In the genomic region with DNA sequence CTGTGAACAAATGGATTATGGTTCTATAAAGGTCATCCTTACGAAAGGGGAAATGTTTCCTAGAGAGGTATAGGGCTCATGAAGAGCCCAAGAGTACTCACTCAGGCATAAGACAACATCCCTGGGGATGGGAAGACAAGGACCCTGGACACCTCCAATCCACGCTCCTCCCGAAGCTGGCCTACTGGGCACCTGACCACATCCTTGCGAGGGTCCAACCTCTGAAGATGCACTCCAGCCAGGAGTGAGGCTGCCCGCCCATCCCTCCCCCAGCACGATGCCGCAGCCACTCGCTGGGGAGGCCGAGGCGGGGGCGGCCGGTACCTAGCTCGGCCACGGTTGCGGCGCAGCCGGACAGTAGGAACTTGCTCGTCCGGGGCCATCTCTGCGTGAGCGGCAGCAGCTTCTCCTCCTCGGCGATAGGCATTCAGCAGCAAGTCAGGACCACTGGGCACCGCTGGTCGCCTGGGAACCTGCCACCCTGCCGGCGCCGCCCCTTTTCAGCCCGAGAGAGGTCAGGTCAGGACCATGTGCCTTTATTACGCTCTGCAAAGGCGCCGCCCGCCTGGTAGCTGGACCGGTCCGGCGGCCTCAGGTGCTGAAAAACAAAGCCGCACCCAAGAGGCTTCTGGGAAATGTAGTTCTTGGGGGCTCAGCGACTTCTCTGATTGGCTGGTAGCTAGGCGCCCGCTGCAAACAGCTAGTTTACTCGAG, we compare ENCODE assay signal across 8 mouse cellular contexts. TPM values are rescaled to one million over a fixed set of nuclear protein-coding genes. Genes with fewer than 3 reads are reported as not detected.
A peak's percentile ranks its signal among the peaks of the same experiment; 100 is the strongest.
DNase-seq lines count a peak whose midpoint lies in the region; ATAC-seq and TF ChIP-seq lines count a peak whose summit lies in the region.

TSS of gene Slc25a27 (minus strand) at position 639 of the 714 bp plus-strand sequence.

- TF ChIP-seq RAD21 in CH12.LX (IDR thresholded peaks at IDR 0.05; ENCODE audit: low read depth, low read length): no peak

- H3K27me3 ChIP-seq in CH12.LX (replicated peaks): no peaks in the 10 kb centered on the region
- no peaks in the 10 kb centered on the region for H3K27me3 ChIP-seq in forebrain, embryonic 12.5 days
- no peaks in the 10 kb centered on the region for H3K27me3 ChIP-seq in heart, postnatal 0 days (ENCODE audit: control insufficient read depth, insufficient read depth, low read length)
- no peaks in the 10 kb centered on the region for H3K27me3 ChIP-seq in liver, embryonic 14.5 days (ENCODE audit: control insufficient read depth, insufficient read depth, low read length)
- no peaks in the 10 kb centered on the region for H3K27me3 ChIP-seq in stomach, embryonic 15.5 days (replicated peaks)

- TF ChIP-seq POLR2A in CH12.LX (IDR thresholded peaks at IDR 0.05; ENCODE audit: low read depth, low read length): no peak

- no peaks in the 10 kb centered on the region for H3K79me2 ChIP-seq in CH12.LX (replicated peaks; ENCODE audit: control insufficient read depth, extremely low read depth, insufficient read depth, poor library complexity, severe bottlenecking)

- no peak for TF ChIP-seq CTCF in CH12.LX (conservative IDR thresholded peaks at IDR 0.05 in 1 of 2, IDR thresholded peaks at IDR 0.05 in 1 of 2; ENCODE audit: low read depth in 2 of 2, low read length in 2 of 2)
- TF ChIP-seq CTCF in heart, postnatal 0 days (IDR thresholded peaks at IDR 0.05; ENCODE audit: low read depth): no peak
- TF ChIP-seq CTCF in liver, embryonic 14.5 days (IDR thresholded peaks at IDR 0.05; ENCODE audit: low read depth): no peak

- peaks cover 21% of the 10 kb centered on the region for H3K9me3 ChIP-seq in CH12.LX (replicated peaks; ENCODE audit: low read length)
- no peaks in the 10 kb centered on the region for H3K9me3 ChIP-seq in forebrain, embryonic 12.5 days
- no peaks in the 10 kb centered on the region for H3K9me3 ChIP-seq in heart, postnatal 0 days (replicated peaks; ENCODE audit: control insufficient read depth, low read length)
- H3K9me3 ChIP-seq in liver, embryonic 14.5 days (ENCODE audit: control insufficient read depth, low read length): no peaks in the 10 kb centered on the region
- no peaks in the 10 kb centered on the region for H3K9me3 ChIP-seq in stomach, embryonic 15.5 days

- H3K36me3 ChIP-seq in CH12.LX (replicated peaks in 1 of 2; ENCODE audit: control insufficient read depth in 1 of 2, insufficient read depth in 1 of 2, low read length in 1 of 2): no peaks in the 10 kb centered on the region
- peaks cover 15% of the 10 kb centered on the region for H3K36me3 ChIP-seq in forebrain, embryonic 12.5 days (replicated peaks)
- no peaks in the 10 kb centered on the region for H3K36me3 ChIP-seq in heart, postnatal 0 days (replicated peaks; ENCODE audit: control insufficient read depth, insufficient read depth, low read length)
- no peaks in the 10 kb centered on the region for H3K36me3 ChIP-seq in liver, embryonic 14.5 days (replicated peaks; ENCODE audit: control insufficient read depth, insufficient read depth, low read depth)
- no peaks in the 10 kb centered on the region for H3K36me3 ChIP-seq in stomach, embryonic 15.5 days

- dilution Hi-C loops in CH12.LX (cut with MboI; ENCODE audit: extremely low pct_ligation_motif_present, extremely low pct_unique_long_range_greater_than_20kb, low sequenced_read_pairs): no loop called here

- no peak within 1 kb of the TSS for H3K27ac ChIP-seq in CH12.LX (ENCODE audit: insufficient read depth, low read depth)
- peak within 1 kb of the TSS; percentile 59; the same call in 1 of the 2 replicates for H3K27ac ChIP-seq in forebrain, embryonic 12.5 days
- peak within 1 kb of the TSS; percentile 89 for H3K27ac ChIP-seq in heart, postnatal 0 days (ENCODE audit: low read depth)
- no peak within 1 kb of the TSS for H3K27ac ChIP-seq in liver, embryonic 14.5 days
- peak within 1 kb of the TSS; percentile 59; the same call in 1 of the 2 replicates for H3K27ac ChIP-seq in stomach, embryonic 15.5 days

- no peak within 1 kb of the TSS for H3K4me2 ChIP-seq in CH12.LX (ENCODE audit: insufficient read depth, low read depth, poor library complexity, severe bottlenecking)
- H3K4me2 ChIP-seq in forebrain, embryonic 12.5 days: peak within 1 kb of the TSS; percentile 59
- peak within 1 kb of the TSS; percentile 95 for H3K4me2 ChIP-seq in heart, postnatal 0 days (ENCODE audit: low read depth, low read length)
- H3K4me2 ChIP-seq in liver, embryonic 14.5 days (ENCODE audit: low read depth): peak within 1 kb of the TSS; percentile 71
- H3K4me2 ChIP-seq in stomach, embryonic 15.5 days: peak within 1 kb of the TSS; percentile 90

- no peaks in the 10 kb centered on the region for H3K4me1 ChIP-seq in CH12.LX (ENCODE audit: control insufficient read depth in 1 of 2, insufficient read depth in 2 of 2)
- peaks cover 29% of the 10 kb centered on the region for H3K4me1 ChIP-seq in forebrain, embryonic 12.5 days
- H3K4me1 ChIP-seq in heart, postnatal 0 days (ENCODE audit: control insufficient read depth, insufficient read depth): peaks cover 6% of the 10 kb centered on the region; the same call in 1 of the 2 replicates
- 0 out of 4 replicates have a peak, but pooled peaks cover 0 to 2% of the 10 kb centered on the region in 2 experiments for H3K4me1 ChIP-seq in liver, embryonic 14.5 days (replicated peaks; ENCODE audit: control insufficient read depth in 2 of 2, insufficient read depth in 2 of 2, low read length in 1 of 2)
- peaks cover 18% of the 10 kb centered on the region; the same call in 1 of the 2 replicates for H3K4me1 ChIP-seq in stomach, embryonic 15.5 days

- in situ Hi-C loops in CH12.LX (cut with MboI; ENCODE audit: low pct_ligation_motif_present, low pct_unique_long_range_greater_than_20kb, low sequenced_read_pairs): no loop called here

- DNase-seq in CH12.LX (ENCODE audit: extremely low read depth): peak; percentile 76
- peak; percentile 73 for DNase-seq in c-Kit-positive CD71-positive TER-119-negative erythroid progenitor cells, embryonic 14.5 days (ENCODE audit: low read depth)
- DNase-seq in heart, postnatal 0 days (ENCODE audit: low spot score): peak; percentile 97
- DNase-seq in kidney, postnatal 36 days: peak; percentile 93 to 97
- DNase-seq in liver, embryonic 14.5 days (ENCODE audit: low read depth in 3 of 3, low spot score in 3 of 3): peak; percentile 64 to 66 (median 65)
- DNase-seq in neural tube, embryonic 10.5 days (ENCODE audit: extremely low spot score, low spot score): peak; percentile 88

- H3K9ac ChIP-seq in CH12.LX (ENCODE audit: insufficient read depth, low read depth): no peak within 1 kb of the TSS
- peak within 1 kb of the TSS; percentile 90 for H3K9ac ChIP-seq in forebrain, embryonic 12.5 days
- peak within 1 kb of the TSS; percentile 84 for H3K9ac ChIP-seq in heart, postnatal 0 days (replicated peaks; ENCODE audit: low read depth, low read length)
- peak within 1 kb of the TSS; percentile 44 for H3K9ac ChIP-seq in liver, embryonic 14.5 days (replicated peaks)
- H3K9ac ChIP-seq in stomach, embryonic 15.5 days: peak within 1 kb of the TSS; percentile 55

- peak; percentile 96 for ATAC-seq in forebrain, embryonic 12.5 days (ENCODE audit: low FRiP score)
- peak; percentile 93 for ATAC-seq in heart, postnatal 0 days (ENCODE audit: insufficient read depth, low read depth)
- ATAC-seq in liver, embryonic 14.5 days (ENCODE audit: insufficient read depth): peak; percentile 90
- ATAC-seq in stomach, embryonic 15.5 days (ENCODE audit: insufficient read depth, low FRiP score, low read depth): peak; percentile 97

- TF ChIP-seq EP300 in CH12.LX (IDR thresholded peaks at IDR 0.05; ENCODE audit: low read length): no peak
- peak; percentile 77 for TF ChIP-seq EP300 in heart, postnatal 0 days (IDR thresholded peaks at IDR 0.05; ENCODE audit: low read depth)
- TF ChIP-seq EP300 in liver, embryonic 14.5 days (IDR thresholded peaks at IDR 0.05; ENCODE audit: low read depth): no peak

- peak within 1 kb of the TSS in 1 of 3 experiments; percentile 61 for H3K4me3 ChIP-seq in CH12.LX (replicated peaks in 1 of 3; ENCODE audit: low read depth in 2 of 3, low read length in 2 of 3, poor library complexity in 1 of 3)
- H3K4me3 ChIP-seq in forebrain, embryonic 12.5 days (replicated peaks): peak within 1 kb of the TSS; percentile 88
- H3K4me3 ChIP-seq in heart, postnatal 0 days (ENCODE audit: low read depth, low read length): peak within 1 kb of the TSS; percentile 87
- H3K4me3 ChIP-seq in liver, embryonic 14.5 days (ENCODE audit: insufficient read depth in 1 of 2, low read depth in 2 of 2, low read length in 2 of 2): peak within 1 kb of the TSS; percentile 62 to 65
- peak within 1 kb of the TSS; percentile 80 for H3K4me3 ChIP-seq in stomach, embryonic 15.5 days (replicated peaks)

- under 1% methylated on average over 40 of the region's 41 CpGs for WGBS in forebrain, embryonic 12.5 days
- 1% methylated on average over 41 of the region's 41 CpGs for WGBS in heart, postnatal 0 days
- 1% methylated on average over 41 of the region's 41 CpGs for WGBS in liver, embryonic 14.5 days (ENCODE audit: insufficient replicate concordance)
- WGBS in stomach, embryonic 15.5 days: 1% methylated on average over 41 of the region's 41 CpGs

TF ChIP-seq in CH12.LX, 34 proteins besides CTCF, POLR2A, EP300 and RAD21:
- TF ChIP-seq HCFC1 (IDR thresholded peaks at IDR 0.05; ENCODE audit: low read depth, low read length) (peak; percentile 79), MAZ (IDR thresholded peaks at IDR 0.05; ENCODE audit: low read depth, low read length) (no peak)
TF ChIP-seq in CH12.LX: peak in this region for 1.

RNA-seq across cellular contexts. Expression of gene Slc25a27, which starts in this region (rescaled TPM):
- 0.13 TPM in 1 of 2 replicates, not detected in the other for total RNA-seq in CH12.LX (2012; rRNA removed)
- 0.40 and 0.55 TPM in 2 replicates for total RNA-seq in CH12.LX (2014; rRNA removed)
- polyA plus RNA-seq in CH12.LX (2012; ENCODE audit: insufficient read length, low read depth): 0.42 and 0.49 TPM in 2 replicates
- 84.4 and 99.3 TPM in 2 replicates for polyA plus RNA-seq in forebrain, embryonic 12.5 days (2016; fragmentation: Nextera tagmentation; extraction: Ambion mirVana)
- 2.4 and 7.9 TPM in 2 replicates for total RNA-seq in heart, postnatal 0 days (2014; rRNA removed; ENCODE audit: low replicate concordance)
- polyA plus RNA-seq in heart, postnatal 0 days (2015; fragmentation: Nextera tagmentation; extraction: Ambion mirVana): 7.8 and 10.9 TPM in 2 replicates
- 0.54 and 0.68 TPM in 2 replicates for polyA plus RNA-seq in liver, embryonic 14.5 days (2012; rRNA removed)
- polyA plus RNA-seq in liver, embryonic 14.5 days (2014; fragmentation: Nextera tagmentation; extraction: Ambion mirVana): 0.28 and 0.39 TPM in 2 replicates
- polyA plus RNA-seq in stomach, embryonic 15.5 days (2015; fragmentation: Nextera tagmentation; extraction: Ambion mirVana): 19.6 and 19.8 TPM in 2 replicates

Comparison
In these comparisons a context has a peak if more than half of its experiments do, and no peak if none do; other contexts are left out.
1. Peak in DNase-seq in CH12.LX; RNA of the gene not detected or under 1 TPM.
2. Peak in DNase-seq, ATAC-seq, H3K4me3 ChIP-seq, H3K9ac ChIP-seq and H3K4me2 ChIP-seq in liver, embryonic 14.5 days; RNA of the gene not detected or under 1 TPM.
3. H3K27ac ChIP-seq: peak in forebrain, embryonic 12.5 days (single experiment), heart, postnatal 0 days (single experiment) and stomach, embryonic 15.5 days (single experiment); none in CH12.LX (single experiment) and liver, embryonic 14.5 days (single experiment).
4. Peak in every context shown above with its lines, with median percentiles within 50 percentile points of each other: DNase-seq and ATAC-seq.